Mouse (Mus musculus) lung, postnatal 10 days (tissue): Measurements from ENCODE around the gene Plod1.
"Not testable (repeated sequence)": the region's sequence is repeated elsewhere in the genome, so short reads cannot be mapped to it uniquely, and the experiment has no call there.

Source experiments
- DNase-seq: peaks from one replicate; pipeline ENCODE4 v3.0.0; 2021

Plod1 gene

DNA sequence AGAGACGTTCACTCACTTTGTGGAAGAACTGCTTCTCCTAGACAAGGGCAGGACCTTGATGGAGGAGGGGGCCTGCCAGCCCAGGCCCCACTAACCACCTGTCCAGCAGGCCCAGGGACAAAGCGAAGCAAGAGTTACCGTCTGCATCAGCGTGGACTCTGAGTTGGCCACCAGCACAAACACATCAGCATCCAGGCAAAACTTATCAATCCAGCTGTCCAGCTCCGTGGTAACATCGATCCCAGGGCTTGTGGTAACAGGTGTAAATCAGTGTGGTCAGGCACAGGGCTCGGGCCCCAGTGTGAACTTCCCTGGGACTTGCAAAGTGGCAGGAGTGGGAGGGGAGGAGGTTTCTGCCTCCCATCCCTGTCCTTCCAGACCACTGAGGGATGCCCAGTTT, 49.3 kb downstream of the Plod1 start:
- no peak for DNase-seq

DNA sequence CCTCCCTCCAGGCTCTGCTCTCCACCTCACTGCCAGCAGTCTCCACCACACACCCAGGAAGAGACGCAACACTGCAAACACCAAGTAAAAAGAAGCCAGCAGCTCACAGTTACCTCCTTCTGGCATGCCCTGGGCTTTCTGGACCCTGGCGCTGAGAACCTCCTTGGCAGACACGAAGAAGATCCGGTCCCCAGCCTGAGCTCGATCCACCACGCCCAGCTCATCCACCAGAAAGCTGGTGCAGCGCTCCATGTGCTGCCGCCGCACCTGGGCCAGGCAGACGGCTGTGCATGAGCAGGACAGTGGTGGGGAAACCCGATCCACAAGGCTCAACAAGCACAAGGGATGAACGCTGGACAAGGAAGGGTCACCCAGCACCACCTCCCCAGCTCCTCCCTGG, 50.4 kb downstream of the Plod1 start:
- no peak for DNase-seq

DNA sequence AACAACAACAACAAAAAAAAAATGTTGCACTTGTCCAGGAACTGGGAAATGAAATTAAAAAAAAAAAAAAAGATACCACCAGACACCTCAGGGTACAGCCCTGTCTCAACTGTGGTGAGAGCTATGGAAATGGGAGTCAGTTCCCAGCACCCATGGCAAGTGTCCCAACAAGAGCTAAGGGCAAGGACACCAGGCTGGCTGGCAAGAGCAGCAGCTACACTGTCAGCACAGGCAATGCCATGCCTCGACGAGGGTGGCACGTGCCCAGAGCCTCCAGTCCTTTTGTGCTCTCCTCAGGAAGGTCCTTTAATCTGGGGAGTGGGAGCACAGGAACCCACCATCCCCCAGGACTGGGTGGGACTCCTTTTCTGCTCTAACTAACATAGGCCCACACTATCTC, 52.4 kb downstream of the Plod1 start:
- no peak for DNase-seq

DNA sequence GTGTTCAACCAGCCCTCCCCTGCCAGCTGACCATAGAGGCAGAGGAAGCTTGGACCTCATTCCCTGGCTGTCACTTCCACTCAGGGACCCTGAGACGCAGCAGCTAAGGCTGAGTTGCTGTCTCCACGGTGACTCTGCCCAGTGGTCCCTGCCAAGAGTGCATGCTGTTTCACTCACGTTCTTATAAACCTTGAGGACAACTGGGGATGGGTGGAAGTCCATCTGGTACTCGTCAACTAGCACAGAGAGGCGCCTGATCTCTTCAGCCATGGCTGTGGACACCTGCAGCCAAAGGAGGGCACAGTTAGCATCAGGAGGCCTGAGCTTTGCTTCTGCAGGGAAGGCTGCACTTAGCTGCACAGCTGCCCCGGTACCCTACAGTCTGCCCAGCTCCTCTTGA, 53.5 kb downstream of the Plod1 start:
- DNase-seq = no peak

- no peak for DNase-seq
Observed at GRCm38 (mm10) chr4:147881792-147882191, 54.8 kb downstream of the Plod1 start.

- no peak for DNase-seq
Observed at GRCm38 (mm10) chr4:147879865-147880264, 56.7 kb downstream of the Plod1 start.

GRCm38 (mm10) chr4:147879456-147879855, 57.1 kb downstream of the Plod1 start:
- DNase-seq = no peak

DNA sequence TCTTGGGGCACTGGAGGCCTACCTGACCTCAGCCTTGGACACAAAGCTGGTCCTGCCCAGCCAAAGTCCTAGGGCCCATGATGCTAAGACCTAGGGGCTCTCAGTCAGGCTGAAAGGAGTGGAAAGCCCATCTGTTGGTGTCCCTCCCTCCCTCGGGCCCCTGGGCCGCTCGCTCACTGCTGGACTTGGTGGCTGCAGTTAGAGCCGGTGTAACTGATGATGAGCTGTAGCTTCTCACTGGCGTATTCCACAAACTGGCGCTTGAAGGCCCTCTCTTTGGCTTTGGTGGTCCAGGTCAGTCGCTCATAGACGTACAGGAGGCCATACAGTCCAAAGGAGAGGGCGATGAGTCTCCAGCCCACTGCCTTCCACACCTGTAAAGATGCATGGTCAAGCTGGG, 58.0 kb downstream of the Plod1 start:
- no peak for DNase-seq

DNA sequence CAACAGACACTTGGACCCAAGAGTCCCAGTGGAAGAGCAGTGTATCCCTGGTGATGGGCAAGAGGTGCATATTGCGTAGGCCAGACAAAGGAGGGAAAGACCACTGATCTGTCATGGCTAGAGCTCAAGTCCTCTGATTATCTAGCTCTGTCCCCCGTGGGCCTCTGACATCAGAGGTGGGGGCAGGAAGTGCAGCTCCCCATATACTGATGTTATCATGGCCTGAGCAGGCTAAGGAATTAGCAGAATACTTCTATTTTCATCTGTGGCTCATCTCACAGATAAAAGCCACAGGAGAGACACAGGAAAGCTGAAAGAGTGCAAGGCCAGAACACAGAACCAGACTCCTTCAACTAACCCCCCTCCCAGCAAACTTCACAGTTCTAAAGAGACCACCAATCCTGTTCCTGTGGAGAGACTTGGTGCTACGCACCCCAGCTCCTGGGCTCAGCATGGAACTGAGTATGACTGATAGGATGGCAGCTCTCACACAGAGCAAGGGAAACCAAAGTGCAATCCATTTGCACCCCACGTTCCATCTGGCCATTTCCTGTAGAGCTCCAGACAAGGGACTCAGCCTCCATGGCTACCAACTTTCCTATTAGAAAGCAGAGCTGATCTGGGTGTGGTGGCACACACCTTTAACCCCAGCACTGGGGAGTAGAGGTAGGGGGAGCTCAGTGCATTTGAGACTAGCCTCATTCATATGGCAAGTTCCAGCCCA, 60.6 kb downstream of the Plod1 start:
- DNase-seq = no peak

DNA sequence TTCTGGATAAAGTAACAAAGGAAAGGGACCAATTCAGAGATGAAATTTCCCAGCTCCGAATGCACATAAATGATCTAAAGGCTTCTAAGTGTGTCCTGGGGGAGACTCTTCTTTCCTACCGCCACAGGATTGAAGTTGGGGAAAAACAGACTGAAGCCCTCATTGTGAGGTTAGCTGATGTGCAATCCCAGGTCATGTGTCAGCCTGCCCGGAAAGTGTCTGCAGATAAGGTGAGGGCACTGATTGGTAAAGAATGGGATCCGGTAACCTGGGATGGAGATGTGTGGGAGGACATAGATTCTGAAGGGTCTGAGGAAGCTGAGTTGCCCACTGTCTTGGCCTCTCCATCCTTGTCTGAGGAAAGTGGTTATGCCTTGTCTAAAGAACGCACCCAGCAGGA, 67.3 kb downstream of the Plod1 start:
- DNase-seq = no peak

GRCm38 (mm10) chr4:147868450-147869031, 68.0 kb downstream of the Plod1 start, which contains the start of the genes Miip and Fv1:
Miip (minus strand) TSS chr4:147868816.
Fv1 (plus strand) TSS chr4:147868979.
- peak; percentile 98 for DNase-seq

- DNase-seq = no peak
Observed at GRCm38 (mm10) chr4:147867563-147868449, 68.8 kb downstream of the Plod1 start.

DNA sequence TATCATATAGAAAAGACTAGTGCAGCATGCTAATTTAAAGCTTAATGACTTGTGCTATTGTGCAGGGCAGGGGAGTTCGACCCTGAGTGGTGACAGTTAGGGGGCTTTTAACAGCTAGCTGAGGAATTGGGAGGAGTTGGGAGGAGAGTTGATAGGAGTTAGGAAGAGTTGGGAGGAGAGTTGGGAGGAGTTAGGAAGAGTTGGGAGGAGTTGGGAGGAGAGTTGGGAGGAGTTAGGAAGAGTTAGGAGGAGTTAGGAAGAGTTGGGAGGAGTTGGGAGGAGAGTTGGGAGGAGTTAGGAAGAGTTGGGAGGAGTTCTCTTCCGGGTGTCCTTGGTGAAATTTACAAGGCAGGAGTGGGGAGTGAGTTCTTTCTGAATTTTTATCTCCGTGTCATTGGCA, 69.8 kb downstream of the Plod1 start:
- not testable (repeated sequence) for DNase-seq

DNA sequence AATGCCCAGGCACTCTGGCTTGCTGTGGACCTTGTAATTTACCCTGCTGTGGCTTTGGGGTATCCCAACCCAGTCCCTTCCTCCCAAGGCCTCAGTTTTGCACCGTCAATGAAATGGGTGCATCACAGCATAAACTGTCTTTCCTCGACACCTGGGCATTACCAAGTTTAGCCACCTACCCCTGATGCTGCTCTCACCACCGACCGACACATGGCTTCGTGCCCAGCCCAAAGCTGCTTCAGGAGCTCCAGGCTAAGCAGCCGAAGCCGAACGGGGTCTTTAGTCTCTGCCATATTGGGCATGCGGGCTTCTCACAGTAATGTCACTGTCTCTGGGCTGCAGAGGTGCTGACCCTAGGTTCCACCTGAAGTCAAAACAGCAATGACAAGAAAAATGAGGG, 70.5 kb downstream of the Plod1 start:
- DNase-seq = no peak

- no peak for DNase-seq
Observed at GRCm38 (mm10) chr4:147865651-147866050, 70.9 kb downstream of the Plod1 start.

GRCm38 (mm10) chr4:147862051-147862450, 74.5 kb downstream of the Plod1 start:
- DNase-seq = no peak
